Mouse (Mus musculus) erythroblast, adult 5-6 weeks (primary cell): ENCODE data around the gene Mtfmt. TPM values are rescaled to one million over a fixed set of nuclear protein-coding genes. Genes with fewer than 3 reads are reported as not detected.

ENCODE experiments used
- ATAC-seq: replicated peaks from 2 replicates; pipeline ENCODE4 v1.8.0; 2016; ENCODE audit warnings: moderate number of reproducible peaks, mild to moderate bottlenecking, moderate TSS enrichment, inconsistent platforms; ENCODE audit not compliant: poor library complexity, low FRiP score, severe bottlenecking
- total RNA-seq, 2 experiments: library from RNA; stranded (forward) in 1 of 2; stranded (reverse) in 1 of 2; fragments of 150-400 nt in 1 of 2; fragments of 200-764, 138-1000 nt in 1 of 2; gene quantifications; 2 replicates each; pipeline versions ENCODE4 v1.2.3 to v1.2.4; 2015 to 2017; ENCODE audit warnings: low replicate concordance in 2 of 2

Gene Mtfmt
- total RNA-seq, 2 experiments from 2014 or later: 1.2 to 2.1 TPM

- 0 out of 2 replicates have a peak, but pooled peaks have one; percentile 50 for ATAC-seq
Observed at GRCm38 (mm10) chr9:65422760-65423501, 12.7 kb upstream of the Mtfmt start, which contains the start of gene Slc51b. TSS of gene Slc51b (minus strand) at chr9:65422955.

- ATAC-seq: no peak
Observed at GRCm38 (mm10) chr9:65424393-65424792, 11.2 kb upstream of the Mtfmt start.

- no peak for ATAC-seq
Observed at GRCm38 (mm10) chr9:65427511-65427910, 8.1 kb upstream of the Mtfmt start.

- no peak for ATAC-seq
Observed at GRCm38 (mm10) chr9:65428003-65428402, 7.6 kb upstream of the Mtfmt start.

GRCm38 (mm10) chr9:65430401-65430800 lies 5.2 kb upstream of the Mtfmt start:
- no peak for ATAC-seq

- ATAC-seq: no peak
Observed at GRCm38 (mm10) chr9:65430921-65431320, 4.7 kb upstream of the Mtfmt start.

GRCm38 (mm10) chr9:65432236-65432635 lies 3.3 kb upstream of the Mtfmt start:
- peak; percentile 48 for ATAC-seq

GRCm38 (mm10) chr9:65434140-65434539 lies 1.4 kb upstream of the Mtfmt start:
- ATAC-seq: peak; percentile 68

- no peak for ATAC-seq
Observed at GRCm38 (mm10) chr9:65435211-65435610, 371 bp upstream of the Mtfmt start.

GRCm38 (mm10) chr9:65444692-65445091 lies 9.1 kb downstream of the Mtfmt start:
- no peak for ATAC-seq

- ATAC-seq: no peak
Observed at GRCm38 (mm10) chr9:65447951-65448350, 12.4 kb downstream of the Mtfmt start.

GRCm38 (mm10) chr9:65458975-65459374 lies 23.4 kb downstream of the Mtfmt start:
- ATAC-seq: no peak

- no peak for ATAC-seq
Observed at GRCm38 (mm10) chr9:65460198-65460597, 24.6 kb downstream of the Mtfmt start.

GRCm38 (mm10) chr9:65460732-65461442 lies 25.3 kb downstream of the Mtfmt start, which contains the start of gene Spg21:
TSS of gene Spg21 (plus strand) at chr9:65460947.
- ATAC-seq: peak; percentile 83

GRCm38 (mm10) chr9:65462544-65462943 lies 27.0 kb downstream of the Mtfmt start:
- no peak for ATAC-seq

GRCm38 (mm10) chr9:65464161-65464560 lies 28.6 kb downstream of the Mtfmt start:
- ATAC-seq: no peak

GRCm38 (mm10) chr9:65465241-65465640 lies 29.7 kb downstream of the Mtfmt start:
- ATAC-seq: no peak

GRCm38 (mm10) chr9:65467686-65468085 lies 32.1 kb downstream of the Mtfmt start:
- no peak for ATAC-seq

GRCm38 (mm10) chr9:65472769-65473168 lies 37.2 kb downstream of the Mtfmt start:
- no peak for ATAC-seq

- no peak for ATAC-seq
Observed at GRCm38 (mm10) chr9:65479158-65479557, 43.6 kb downstream of the Mtfmt start.

- ATAC-seq: no peak
Observed at GRCm38 (mm10) chr9:65480071-65480470, 44.5 kb downstream of the Mtfmt start.
